ENCODE assay signal across 14 mouse cellular contexts in genomic region chr5:30616644-30617043, GRCm38 (mm10). TPM values are rescaled to one million over a fixed set of nuclear protein-coding genes. Genes with fewer than 3 reads are reported as not detected.
A peak's percentile ranks its signal among the peaks of the same experiment; 100 is the strongest.
DNase-seq lines count a peak whose midpoint lies in the region; ATAC-seq lines count a peak whose summit lies in the region.
"Had no signal": no experiment of that assay in that cellular context is flagged by ENCODE, and none has a peak within 500 bp of the region (broad histone marks: within the 10 kb centered on the region; RNA-seq: fewer than 3 reads in every experiment).

No protein-coding gene starts in this region.

- H3K36me3 ChIP-seq in heart, embryonic 14.5 days (ENCODE audit: control insufficient read depth, insufficient read depth, low read length), result no peaks in the 10 kb centered on the region
- H3K36me3 ChIP-seq in midbrain, embryonic 11.5 days (ENCODE audit: control insufficient read depth, insufficient read depth, low read length), result no peaks in the 10 kb centered on the region
- H3K36me3 ChIP-seq in midbrain, embryonic 16.5 days (ENCODE audit: control insufficient read depth, insufficient read depth, low read length), result no peaks in the 10 kb centered on the region
- H3K36me3 ChIP-seq in stomach, embryonic 16.5 days (ENCODE audit: control insufficient read depth, insufficient read depth, low read length), result no peaks in the 10 kb centered on the region
- H3K36me3 ChIP-seq: liver, embryonic 13.5 days had no signal

- no peak overlapping the region for H3K4me2 ChIP-seq in heart, embryonic 14.5 days (ENCODE audit: low read length)
- H3K4me2 ChIP-seq in midbrain, embryonic 11.5 days, result no peak overlapping the region
- no peak overlapping the region for H3K4me2 ChIP-seq in midbrain, embryonic 16.5 days (ENCODE audit: low read length)
- H3K4me2 ChIP-seq in stomach, embryonic 16.5 days (ENCODE audit: low read depth, low read length), result no peak overlapping the region
- H3K4me2 ChIP-seq: liver, embryonic 13.5 days had no signal

- H3K4me3 ChIP-seq in heart, embryonic 14.5 days (ENCODE audit: control insufficient read depth in 1 of 2, insufficient read depth in 1 of 2, low read depth in 1 of 2, low read length in 2 of 2), result no peak overlapping the region
- no peak overlapping the region for H3K4me3 ChIP-seq in midbrain, embryonic 11.5 days (ENCODE audit: low read depth, low read length)
- no peak overlapping the region for H3K4me3 ChIP-seq in midbrain, embryonic 16.5 days (ENCODE audit: low read depth, low read length)
- H3K4me3 ChIP-seq in stomach, embryonic 16.5 days (replicated peaks; ENCODE audit: low read length), result no peak overlapping the region
- H3K4me3 ChIP-seq: layer of hippocampus, adult 2 months; liver, embryonic 13.5 days had no signal

- peaks cover 6% of the 10 kb centered on the region for H3K27me3 ChIP-seq in heart, embryonic 14.5 days (ENCODE audit: control insufficient read depth, insufficient read depth, low read length)
- peaks cover 7% of the 10 kb centered on the region for H3K27me3 ChIP-seq in midbrain, embryonic 11.5 days (ENCODE audit: control insufficient read depth, insufficient read depth, low read length)
- peaks cover 8% of the 10 kb centered on the region for H3K27me3 ChIP-seq in midbrain, embryonic 16.5 days (ENCODE audit: control insufficient read depth, insufficient read depth, low read depth, low read length)
- H3K27me3 ChIP-seq in stomach, embryonic 16.5 days (ENCODE audit: control insufficient read depth, insufficient read depth, low read length), result peaks cover 6% of the 10 kb centered on the region

- peak; percentile 71 for DNase-seq in adrenal gland, postnatal 14 days
- DNase-seq in adrenal gland, adult 18-20 months (ENCODE audit: low spot score in 2 of 2), result no peak
- no peak for DNase-seq in heart, adult 8-10 months (ENCODE audit: low spot score)
- DNase-seq in midbrain, embryonic 11.5 days (ENCODE audit: low spot score, missing footprints), result no peak
- DNase-seq in yolk sac, embryonic 10.5 days (ENCODE audit: low spot score), result no peak
- DNase-seq: cerebellum, adult 11 months; kidney, adult 18-20 months; liver, embryonic 13.5 days; thymus, adult 18-20 months had no signal

- peak overlapping the region; percentile 69 to 88 for H3K27ac ChIP-seq in heart, embryonic 14.5 days (replicated peaks in 1 of 2; ENCODE audit: control insufficient read depth in 1 of 2, insufficient read depth in 1 of 2, low read depth in 2 of 2, low read length in 2 of 2)
- H3K27ac ChIP-seq in midbrain, embryonic 11.5 days (ENCODE audit: low read depth, low read length), result no peak overlapping the region
- H3K27ac ChIP-seq in midbrain, embryonic 16.5 days (ENCODE audit: low read length), result no peak overlapping the region
- peak overlapping the region; percentile 45; the same call in 1 of the 2 replicates for H3K27ac ChIP-seq in stomach, embryonic 16.5 days (ENCODE audit: low read length)
- H3K27ac ChIP-seq: layer of hippocampus, adult 2 months; liver, embryonic 13.5 days had no signal

- no peak overlapping the region for H3K9ac ChIP-seq in heart, embryonic 14.5 days (ENCODE audit: low read length)
- H3K9ac ChIP-seq in midbrain, embryonic 11.5 days (ENCODE audit: low read length), result no peak overlapping the region
- no peak overlapping the region for H3K9ac ChIP-seq in midbrain, embryonic 16.5 days (ENCODE audit: low read depth, low read length)
- peak overlapping the region; percentile 33; the same call in 1 of the 2 replicates for H3K9ac ChIP-seq in stomach, embryonic 16.5 days (ENCODE audit: low read length)
- H3K9ac ChIP-seq: liver, embryonic 13.5 days had no signal

- no peaks in the 10 kb centered on the region for H3K9me3 ChIP-seq in heart, embryonic 14.5 days (ENCODE audit: control insufficient read depth, low read length)
- H3K9me3 ChIP-seq in midbrain, embryonic 11.5 days (ENCODE audit: control insufficient read depth, low read length), result no peaks in the 10 kb centered on the region
- no peaks in the 10 kb centered on the region for H3K9me3 ChIP-seq in midbrain, embryonic 16.5 days (replicated peaks; ENCODE audit: control insufficient read depth, low read length, poor library complexity, severe bottlenecking)
- no peaks in the 10 kb centered on the region for H3K9me3 ChIP-seq in stomach, embryonic 16.5 days (replicated peaks; ENCODE audit: control insufficient read depth, low read length)
- H3K9me3 ChIP-seq: liver, embryonic 13.5 days had no signal

- H3K4me1 ChIP-seq in heart, embryonic 14.5 days (ENCODE audit: control insufficient read depth in 2 of 2, insufficient read depth in 2 of 2, low read length in 2 of 2), result peaks cover 41 to 62% of the 10 kb centered on the region in 2 experiments
- no peaks in the 10 kb centered on the region for H3K4me1 ChIP-seq in midbrain, embryonic 11.5 days (ENCODE audit: control insufficient read depth, insufficient read depth, low read length)
- peaks cover 2% of the 10 kb centered on the region; the same call in 1 of the 2 replicates for H3K4me1 ChIP-seq in midbrain, embryonic 16.5 days (ENCODE audit: control insufficient read depth, insufficient read depth, low read length)
- peaks cover 42% of the 10 kb centered on the region for H3K4me1 ChIP-seq in stomach, embryonic 16.5 days (ENCODE audit: control insufficient read depth, insufficient read depth, low read length)

- 37% methylated on average over 3 of the region's 3 CpGs for WGBS in heart, embryonic 14.5 days
- 33% methylated on average over 3 of the region's 3 CpGs for WGBS in midbrain, embryonic 11.5 days
- 31% methylated on average over 3 of the region's 3 CpGs for WGBS in midbrain, embryonic 16.5 days
- 28% methylated on average over 3 of the region's 3 CpGs for WGBS in stomach, embryonic 16.5 days

- ATAC-seq in heart, embryonic 14.5 days (ENCODE audit: insufficient number of reproducible peaks, insufficient read depth, low FRiP score, low read depth), result no peak
- ATAC-seq in midbrain, embryonic 11.5 days (ENCODE audit: low FRiP score), result peak; percentile 42; the same call in 1 of the 2 replicates
- ATAC-seq in midbrain, embryonic 16.5 days, result no peak
- ATAC-seq in stomach, embryonic 16.5 days (ENCODE audit: insufficient read depth, low FRiP score), result no peak

RNA-seq across cellular contexts. Expression of gene Kcnk3, which starts 28.7 kb away (rescaled TPM):
- total RNA-seq in adrenal gland, postnatal 14 days (2021), result 678 and 701 TPM in 2 replicates
- total RNA-seq in adrenal gland, adult 18-20 months (2021), result 1,000 to 10,000 TPM in 1 of 2 experiments, 100 to 1,000 TPM in 1; 960 to 1,436 TPM
- polyA plus RNA-seq in heart, embryonic 14.5 days (2014; fragmentation: Nextera tagmentation; extraction: Ambion mirVana), result 30.2 and 40.3 TPM in 2 replicates
- 100 to 1,000 TPM; 268 to 282 (median 276) TPM for total RNA-seq in heart, adult 8-10 months (2022)
- 0.27 and 0.50 TPM in 2 replicates for polyA plus RNA-seq in midbrain, embryonic 11.5 days (2014; fragmentation: Nextera tagmentation; extraction: Ambion mirVana)
- 6.1 and 6.6 TPM in 2 replicates for polyA plus RNA-seq in midbrain, embryonic 16.5 days (2015; fragmentation: Nextera tagmentation; extraction: Ambion mirVana)
- polyA plus RNA-seq in stomach, embryonic 16.5 days (2015; fragmentation: Nextera tagmentation; extraction: Ambion mirVana), result 6.6 and 7.0 TPM in 2 replicates
- total RNA-seq: megakaryocyte progenitor cell, adult 5-6 weeks had no signal

RNA-seq across cellular contexts. Expression of gene Slc35f6, which starts 31.1 kb away (rescaled TPM):
- 33.9 and 38.9 TPM in 2 replicates for total RNA-seq in adrenal gland, postnatal 14 days (2021)
- total RNA-seq in adrenal gland, adult 18-20 months (2021), result 10 to 100 TPM; 38.7 to 43.8 TPM
- 27.3 and 29.6 TPM in 2 replicates for polyA plus RNA-seq in heart, embryonic 14.5 days (2014; fragmentation: Nextera tagmentation; extraction: Ambion mirVana)
- 10 to 100 TPM; 48.3 to 60.9 (median 54.9) TPM for total RNA-seq in heart, adult 8-10 months (2022)
- 22.6 and 28.4 TPM in 2 replicates for polyA plus RNA-seq in midbrain, embryonic 11.5 days (2014; fragmentation: Nextera tagmentation; extraction: Ambion mirVana)
- polyA plus RNA-seq in midbrain, embryonic 16.5 days (2015; fragmentation: Nextera tagmentation; extraction: Ambion mirVana), result 32.3 and 33.0 TPM in 2 replicates
- polyA plus RNA-seq in stomach, embryonic 16.5 days (2015; fragmentation: Nextera tagmentation; extraction: Ambion mirVana), result 34.0 and 35.2 TPM in 2 replicates

RNA-seq across cellular contexts. Expression of gene Cenpa, which starts 49.9 kb away (rescaled TPM):
- total RNA-seq in adrenal gland, postnatal 14 days (2021), result 39.0 and 39.1 TPM in 2 replicates
- total RNA-seq in adrenal gland, adult 18-20 months (2021), result 1 to 10 TPM; 6.5 to 7.6 TPM
- 268 and 290 TPM in 2 replicates for polyA plus RNA-seq in heart, embryonic 14.5 days (2014; fragmentation: Nextera tagmentation; extraction: Ambion mirVana)
- 10 to 100 TPM; 50.6 to 80.0 (median 64.5) TPM for total RNA-seq in heart, adult 8-10 months (2022)
- polyA plus RNA-seq in midbrain, embryonic 11.5 days (2014; fragmentation: Nextera tagmentation; extraction: Ambion mirVana), result 398 and 399 TPM in 2 replicates
- polyA plus RNA-seq in midbrain, embryonic 16.5 days (2015; fragmentation: Nextera tagmentation; extraction: Ambion mirVana), result 22.6 and 30.5 TPM in 2 replicates
- polyA plus RNA-seq in stomach, embryonic 16.5 days (2015; fragmentation: Nextera tagmentation; extraction: Ambion mirVana), result 161 and 175 TPM in 2 replicates

Comparison
In these comparisons a context has a peak if more than half of its experiments do, and no peak if none do; other contexts are left out.
1. H3K27ac ChIP-seq: peak in heart, embryonic 14.5 days (2 of 2) and stomach, embryonic 16.5 days (single experiment); none in midbrain, embryonic 11.5 days (single experiment) and midbrain, embryonic 16.5 days (single experiment).